Mouse (Mus musculus) layer of hippocampus, adult 11-12 months (tissue): ENCODE results near the gene Dusp18.
"Not testable (repeated sequence)": the region's sequence is repeated elsewhere in the genome, so short reads cannot be mapped to it uniquely, and the experiment has no call there.

Experiments used
- DNase-seq: peaks from one replicate; pipeline ENCODE4 v3.0.0; 2022; ENCODE audit warnings: low spot score

The Dusp18 gene

GRCm38 (mm10) chr11:3893970-3894369, 1.1 kb upstream of the Dusp18 start:
- no peak for DNase-seq

- no peak for DNase-seq
These were observed 418 bp downstream of the Dusp18 start for GRCm38 (mm10) chr11:3895458-3895857.

GRCm38 (mm10) chr11:3895933-3896332, 893 bp downstream of the Dusp18 start:
- no peak for DNase-seq

DNA sequence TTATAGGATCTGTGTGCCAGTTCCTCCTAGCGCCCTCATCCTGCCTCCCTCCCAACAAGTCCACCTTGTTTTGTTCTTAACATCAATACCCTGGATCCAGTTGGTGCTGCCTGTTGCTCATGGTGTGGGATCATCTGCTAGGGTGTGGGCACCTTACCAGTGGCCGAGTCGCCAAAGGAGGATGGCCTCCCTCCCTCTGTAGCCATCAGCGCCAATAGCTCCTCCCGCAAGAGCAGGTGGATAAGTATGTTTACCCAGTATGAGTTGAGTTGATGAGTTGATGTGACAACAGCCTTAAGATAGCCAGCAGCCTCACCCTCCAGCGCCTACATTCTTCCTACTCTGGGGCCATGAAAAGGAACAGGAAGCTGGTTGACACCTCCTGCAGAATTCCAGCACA, 5.3 kb downstream of the Dusp18 start:
- DNase-seq = no peak

DNA sequence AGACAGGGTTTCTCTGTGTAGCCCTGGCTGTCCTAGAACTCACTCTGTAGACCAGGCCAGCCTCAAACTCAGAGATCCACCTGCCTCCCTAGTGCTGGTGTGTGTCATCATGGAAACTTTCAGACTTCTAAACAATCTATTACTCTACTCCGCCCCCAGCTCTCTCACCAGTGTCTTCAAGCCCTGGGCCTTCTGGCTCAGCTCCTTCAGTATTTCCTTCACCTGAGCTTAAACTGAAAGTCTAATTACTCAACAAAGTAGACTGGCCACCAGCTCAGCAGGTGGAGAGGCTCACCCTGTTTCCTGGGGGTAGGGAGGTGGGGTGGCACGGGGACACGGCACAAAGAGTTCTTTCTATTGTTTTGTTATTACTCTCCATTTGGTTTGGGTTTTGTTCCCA, 7.5 kb downstream of the Dusp18 start:
- DNase-seq = no peak

DNA sequence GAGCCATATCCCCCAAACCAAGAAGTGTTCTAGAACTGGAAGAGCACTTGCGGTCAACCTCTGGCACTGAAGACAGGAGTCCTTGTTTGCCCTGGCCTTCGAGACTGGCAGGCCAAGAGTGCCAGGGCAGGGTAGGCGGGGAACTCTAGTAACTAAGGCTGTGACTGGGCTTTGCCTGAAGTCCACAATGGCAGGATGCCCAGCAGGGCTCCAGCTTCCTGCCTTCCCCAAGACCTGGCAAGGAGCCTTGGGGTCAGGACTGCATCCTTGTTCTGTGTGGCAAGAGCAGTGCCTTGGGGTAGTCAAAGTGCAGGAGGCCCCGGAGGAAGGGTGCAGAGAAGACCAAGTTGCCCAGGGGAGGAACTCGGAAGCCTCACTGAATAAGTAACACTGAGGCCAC, 8.0 kb downstream of the Dusp18 start:
- peak; percentile 69 for DNase-seq

DNA sequence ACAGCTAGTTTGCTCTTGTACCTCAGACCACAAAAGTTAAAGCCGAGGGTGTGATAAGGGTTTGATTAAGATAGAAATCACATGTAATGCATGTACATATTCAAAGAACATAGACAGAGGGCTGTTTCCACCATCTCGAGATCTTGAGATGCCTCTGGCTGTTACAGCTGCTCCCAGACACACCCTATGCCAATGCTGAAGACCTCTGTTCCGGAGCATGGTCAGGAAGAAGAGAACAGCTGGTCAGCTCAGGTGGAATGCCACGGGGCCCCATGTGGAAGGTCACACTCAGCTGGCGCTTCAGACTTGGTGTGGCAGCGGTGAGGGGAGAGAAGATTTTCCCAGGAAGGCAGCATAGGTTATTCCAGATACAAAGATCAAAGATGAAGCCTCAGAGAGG, 9.6 kb downstream of the Dusp18 start:
- DNase-seq = no peak

DNA sequence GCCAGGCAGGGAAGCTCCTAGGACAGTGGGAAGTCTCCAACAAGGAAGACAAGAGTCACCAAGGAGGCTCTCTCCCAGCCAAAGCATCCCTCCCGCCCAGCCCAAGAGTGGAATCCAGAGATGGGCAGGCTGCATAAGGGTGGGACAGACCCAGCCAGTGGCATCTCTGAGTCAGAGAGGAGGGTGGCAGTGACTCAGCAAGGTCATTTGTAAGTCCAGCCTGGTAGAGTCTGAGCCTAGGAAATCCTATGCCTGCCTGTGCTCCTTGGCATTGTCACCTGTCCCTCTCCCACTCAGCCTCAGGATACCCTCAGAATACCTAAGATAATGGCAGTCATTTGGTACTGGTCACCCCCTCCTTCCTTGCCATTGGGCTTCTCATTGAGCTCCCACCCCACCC, 10.4 kb downstream of the Dusp18 start:
- DNase-seq = no peak

GRCm38 (mm10) chr11:3909236-3909635, 14.2 kb downstream of the Dusp18 start:
- DNase-seq = no peak

DNA sequence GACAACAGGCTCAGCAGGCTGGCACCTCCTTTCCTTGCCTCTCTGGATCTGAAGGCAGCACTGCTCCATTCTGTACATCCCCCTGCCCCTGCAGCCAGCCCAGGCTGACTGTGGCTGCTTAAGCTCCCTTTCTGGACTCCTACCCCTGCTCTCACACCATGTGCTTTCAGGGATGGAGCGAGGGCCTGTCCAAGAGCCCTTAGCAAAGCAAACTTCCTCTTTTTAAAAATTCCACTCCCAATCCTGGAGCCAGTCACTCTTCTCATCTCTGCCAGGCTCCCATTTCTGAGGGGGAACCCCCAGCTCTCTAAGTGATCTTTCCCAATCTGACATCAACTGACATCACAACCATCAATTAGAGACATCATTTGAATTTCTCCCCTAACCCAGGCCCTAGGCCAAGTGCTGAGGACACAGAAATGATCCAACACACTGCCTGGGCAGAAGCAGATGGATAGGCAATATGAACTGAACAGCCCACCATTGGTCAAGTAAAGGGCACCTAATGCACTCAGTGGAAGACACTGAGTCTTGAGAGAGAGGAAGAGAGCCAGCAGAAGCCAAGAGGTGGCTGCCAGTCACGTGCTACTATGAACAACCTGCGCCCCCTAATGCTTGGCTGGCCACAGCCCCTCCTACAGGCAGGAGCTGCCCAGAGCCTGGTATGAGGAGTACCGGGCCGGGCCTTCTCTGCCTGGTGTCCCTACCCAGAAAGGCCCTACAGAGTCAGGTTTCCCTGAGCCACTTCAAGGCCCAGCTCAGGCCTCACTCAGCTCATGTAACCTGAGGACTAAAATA, 15.7 kb downstream of the Dusp18 start:
- peak; percentile 28 for DNase-seq

- DNase-seq = not testable (repeated sequence)
These were observed 16.4 kb downstream of the Dusp18 start for GRCm38 (mm10) chr11:3911440-3911839.

- DNase-seq = peak; percentile 52
These were observed 17.2 kb downstream of the Dusp18 start for GRCm38 (mm10) chr11:3912100-3912874.

GRCm38 (mm10) chr11:3912875-3913271, 17.8 kb downstream of the Dusp18 start:
- peak; percentile 39 for DNase-seq

DNA sequence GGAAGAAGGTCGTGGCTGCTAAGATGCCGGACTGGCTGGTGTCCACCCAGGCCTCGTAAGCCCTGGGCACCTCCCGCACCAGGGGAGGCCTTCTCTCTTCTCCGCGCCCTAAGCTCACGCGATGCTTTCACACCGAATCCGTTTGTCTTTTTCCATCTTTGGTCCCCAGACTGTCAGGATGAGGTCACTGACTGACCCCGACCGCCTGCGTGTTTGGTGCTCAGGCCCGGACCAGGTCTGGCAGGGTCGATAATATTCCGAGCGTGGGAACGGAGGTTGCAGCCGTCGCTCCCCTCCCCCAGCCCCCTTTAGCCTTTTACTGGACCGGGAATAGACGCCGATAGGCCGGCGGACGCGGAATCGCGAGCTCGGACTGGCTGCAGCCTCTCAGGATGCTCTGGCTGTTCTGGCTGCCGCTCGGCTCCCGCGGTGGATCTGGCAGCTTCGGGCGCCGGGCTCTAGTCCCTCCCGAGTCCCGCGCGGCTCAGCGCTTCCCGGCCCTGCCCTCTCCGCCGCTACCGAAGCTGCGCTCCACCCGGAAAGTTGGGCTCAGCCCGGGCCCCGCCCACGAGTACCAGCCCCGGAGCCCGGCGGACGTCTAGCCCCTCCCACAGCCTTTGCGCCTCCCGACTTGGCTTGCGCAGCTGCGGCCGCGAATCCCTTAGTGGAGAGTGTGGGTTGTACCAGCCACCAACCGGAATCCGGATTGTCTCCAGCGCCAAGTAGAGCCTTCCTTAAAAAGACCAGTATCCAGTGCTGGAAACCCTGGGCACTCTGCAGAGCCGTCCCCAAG, 18.5 kb downstream of the Dusp18 start:
- DNase-seq = peak; percentile 94

- DNase-seq = peak; percentile 82
These were observed 19.2 kb downstream of the Dusp18 start, which contains the start of gene Slc35e4 for GRCm38 (mm10) chr11:3914109-3914840. Slc35e4 (minus strand) TSS chr11:3914664.

GRCm38 (mm10) chr11:3918738-3919137, 23.7 kb downstream of the Dusp18 start:
- no peak for DNase-seq

- DNase-seq = no peak
These were observed 25.4 kb downstream of the Dusp18 start for GRCm38 (mm10) chr11:3920476-3920875.

DNA sequence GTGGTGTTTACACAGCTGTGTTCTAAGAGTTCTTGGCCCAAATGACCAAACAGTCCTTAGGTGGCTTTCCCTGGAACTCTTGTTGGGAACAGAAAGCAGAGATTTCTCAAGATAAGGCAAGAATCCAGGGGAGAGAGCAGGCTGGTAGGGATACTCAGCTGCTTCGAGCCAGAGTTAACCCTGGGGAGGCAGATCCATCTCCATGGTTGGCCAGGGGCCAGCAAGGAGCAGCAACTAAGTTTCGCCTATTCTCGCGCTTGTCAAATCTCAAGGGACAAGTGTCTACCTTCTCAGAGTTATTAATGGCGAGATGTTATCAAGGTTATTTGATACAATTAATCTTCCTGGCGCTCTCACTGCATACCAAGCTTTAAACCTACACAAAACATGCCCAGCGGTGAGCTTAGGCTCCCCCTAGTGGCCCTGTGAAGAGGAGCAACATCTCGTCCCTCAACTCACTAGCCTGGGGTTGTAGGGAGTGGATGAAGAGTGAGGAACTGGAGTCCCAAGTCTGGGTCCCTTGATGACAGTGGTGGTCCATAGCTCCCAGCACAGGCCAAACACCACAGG, 26.3 kb downstream of the Dusp18 start:
- peak; percentile 55 for DNase-seq

- no peak for DNase-seq
These were observed 27.1 kb downstream of the Dusp18 start for GRCm38 (mm10) chr11:3922115-3922514.

- no peak for DNase-seq
These were observed 27.7 kb downstream of the Dusp18 start for GRCm38 (mm10) chr11:3922731-3923130.

DNA sequence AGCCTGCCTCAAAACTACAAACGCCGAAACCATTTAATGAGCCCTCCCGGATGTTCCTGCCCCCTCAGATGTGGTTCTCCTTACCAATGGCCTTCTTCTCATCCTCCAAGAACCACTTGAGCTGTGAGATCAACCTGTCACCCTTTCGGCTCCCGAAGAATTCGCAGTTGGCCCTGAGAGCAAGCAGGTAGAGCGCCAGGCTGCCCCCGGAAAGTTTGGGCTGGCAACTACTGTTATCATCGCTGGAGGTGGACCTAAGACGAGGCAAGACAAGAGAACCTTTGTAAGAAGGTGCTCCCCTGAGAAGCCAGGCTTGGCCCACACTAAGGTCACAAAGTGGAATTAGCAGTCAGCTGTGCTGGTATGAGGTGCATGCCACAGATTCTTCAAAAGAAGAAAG, 30.9 kb downstream of the Dusp18 start:
- no peak for DNase-seq
